Mouse (Mus musculus): Measurements from ENCODE around the gene Ngdn. TPM values are rescaled to one million over a fixed set of nuclear protein-coding genes. Genes with fewer than 3 reads are reported as not detected.

Gene Ngdn
- total and polyA plus RNA-seq, 3 experiments: 140 to 148 TPM; not detected in 1

- Histone ChIP-seq H3K9ac (ENCODE audit: control insufficient read depth, low read depth, low read length, poor library complexity, severe bottlenecking) (no peak overlapping the region), H3K79me2 (ENCODE audit: control insufficient read depth, insufficient read depth, low read length, poor library complexity) (no peaks in the 10 kb centered on the region; the same call in 1 of the 2 replicates), H3K27me3 (ENCODE audit: control insufficient read depth in 1 of 2, insufficient read depth in 2 of 2, low read length in 2 of 2) (peaks cover 2 to 4% of the 10 kb centered on the region in 2 experiments), H3K36me3 (ENCODE audit: control insufficient read depth in 1 of 2, insufficient read depth in 2 of 2, low read length in 2 of 2) (no peaks in the 10 kb centered on the region), H3K4me3 (ENCODE audit: control insufficient read depth in 1 of 2, insufficient read depth in 1 of 2, low read depth in 2 of 2, low read length in 2 of 2) (no peak overlapping the region), H3K27ac (ENCODE audit: control insufficient read depth, low read depth, low read length) (no peak overlapping the region), H3K9me3 (replicated peaks; ENCODE audit: insufficient read depth, low read length) (no peaks in the 10 kb centered on the region), H3K4me1 (ENCODE audit: control insufficient read depth in 1 of 2, insufficient read depth in 2 of 2, low read length in 2 of 2) (no peaks in the 10 kb centered on the region)
- no peak for TF ChIP-seq MXI1 (IDR thresholded peaks at IDR 0.05; ENCODE audit: low read depth, low read length)
- TF ChIP-seq ETS1 (IDR thresholded peaks at IDR 0.05; ENCODE audit: low read depth, low read length): no peak
- no peak for TF ChIP-seq USF2 (IDR thresholded peaks at IDR 0.05; ENCODE audit: borderline replicate concordance in 1 of 2, insufficient read depth in 1 of 2, low read depth in 1 of 2, low read length in 2 of 2)
- no peak for TF ChIP-seq POLR2AphosphoS2 (IDR thresholded peaks at IDR 0.05; ENCODE audit: low read length)
- no peak for TF ChIP-seq ELF1 (IDR thresholded peaks at IDR 0.05; ENCODE audit: low read depth, low read length)
- DNase-seq (ENCODE audit: low read depth, low spot score): no peak
Observed at GRCm38 (mm10) chr14:54994869-54995186, 20.4 kb upstream of the Ngdn start.

GRCm38 (mm10) chr14:54995457-54996138, 19.7 kb upstream of the Ngdn start:
- Histone ChIP-seq H3K27me3 (ENCODE audit: control insufficient read depth in 1 of 2, insufficient read depth in 2 of 2, low read length in 2 of 2) (peaks cover 2 to 4% of the 10 kb centered on the region in 2 experiments), H3K4me3 (ENCODE audit: control insufficient read depth in 1 of 2, insufficient read depth in 1 of 2, low read depth in 2 of 2, low read length in 2 of 2) (no peak overlapping the region), H3K4me1 (ENCODE audit: control insufficient read depth in 1 of 2, insufficient read depth in 2 of 2, low read length in 2 of 2) (no peaks in the 10 kb centered on the region), H3K9me3 (replicated peaks; ENCODE audit: insufficient read depth, low read length) (no peaks in the 10 kb centered on the region), H3K79me2 (ENCODE audit: control insufficient read depth, insufficient read depth, low read length, poor library complexity) (no peaks in the 10 kb centered on the region; the same call in 1 of the 2 replicates), H3K27ac (ENCODE audit: control insufficient read depth, low read depth, low read length) (no peak overlapping the region), H3K36me3 (ENCODE audit: control insufficient read depth in 1 of 2, insufficient read depth in 2 of 2, low read length in 2 of 2) (no peaks in the 10 kb centered on the region), H3K9ac (ENCODE audit: control insufficient read depth, low read depth, low read length, poor library complexity, severe bottlenecking) (no peak overlapping the region)
- TF ChIP-seq USF1 (IDR thresholded peaks at IDR 0.05; ENCODE audit: low read depth, low read length): no peak
- no peak for TF ChIP-seq MAFK (IDR thresholded peaks at IDR 0.05; ENCODE audit: borderline replicate concordance, low read depth, low read length)
- no peak for TF ChIP-seq POLR2A (IDR thresholded peaks at IDR 0.05; ENCODE audit: control insufficient read depth in 1 of 2, insufficient read depth in 1 of 2, low read depth in 1 of 2, low read length in 2 of 2, poor library complexity in 1 of 2)
- no peak for TF ChIP-seq MXI1 (IDR thresholded peaks at IDR 0.05; ENCODE audit: low read depth, low read length)
- TF ChIP-seq CHD2 (IDR thresholded peaks at IDR 0.05; ENCODE audit: low read length): no peak
- TF ChIP-seq NRF1 (IDR thresholded peaks at IDR 0.05; ENCODE audit: insufficient read depth, low read depth, low read length, poor library complexity, severe bottlenecking): no peak
- DNase-seq (ENCODE audit: low read depth, low spot score): no peak

GRCm38 (mm10) chr14:54996793-54997192, 18.5 kb upstream of the Ngdn start:
- Histone ChIP-seq H3K4me3 (ENCODE audit: control insufficient read depth in 1 of 2, insufficient read depth in 1 of 2, low read depth in 2 of 2, low read length in 2 of 2) (no peak overlapping the region), H3K27me3 (ENCODE audit: control insufficient read depth in 1 of 2, insufficient read depth in 2 of 2, low read length in 2 of 2) (peaks cover 2% of the 10 kb centered on the region in 2 experiments), H3K4me1 (ENCODE audit: control insufficient read depth in 1 of 2, insufficient read depth in 2 of 2, low read length in 2 of 2) (no peaks in the 10 kb centered on the region), H3K79me2 (ENCODE audit: control insufficient read depth, insufficient read depth, low read length, poor library complexity) (no peaks in the 10 kb centered on the region; the same call in 1 of the 2 replicates), H3K27ac (ENCODE audit: control insufficient read depth, low read depth, low read length) (no peak overlapping the region), H3K36me3 (ENCODE audit: control insufficient read depth in 1 of 2, insufficient read depth in 2 of 2, low read length in 2 of 2) (no peaks in the 10 kb centered on the region), H3K9me3 (replicated peaks; ENCODE audit: insufficient read depth, low read length) (no peaks in the 10 kb centered on the region), H3K9ac (ENCODE audit: control insufficient read depth, low read depth, low read length, poor library complexity, severe bottlenecking) (no peak overlapping the region)
- DNase-seq (ENCODE audit: low read depth, low spot score): no peak
- no peak for TF ChIP-seq BHLHE40 (IDR thresholded peaks at IDR 0.05; ENCODE audit: borderline replicate concordance, low read depth, low read length)
- no peak for TF ChIP-seq UBTF (IDR thresholded peaks at IDR 0.05; ENCODE audit: borderline replicate concordance, insufficient read depth, low read depth, low read length)
- TF ChIP-seq POLR2A (IDR thresholded peaks at IDR 0.05; ENCODE audit: control insufficient read depth in 1 of 2, insufficient read depth in 1 of 2, low read depth in 1 of 2, low read length in 2 of 2, poor library complexity in 1 of 2): no peak
- no peak for TF ChIP-seq ETS1 (IDR thresholded peaks at IDR 0.05; ENCODE audit: low read depth, low read length)
- no peak for TF ChIP-seq MAX (IDR thresholded peaks at IDR 0.05; ENCODE audit: low read length)
- TF ChIP-seq NRF1 (IDR thresholded peaks at IDR 0.05; ENCODE audit: insufficient read depth, low read depth, low read length, poor library complexity, severe bottlenecking): no peak
